Mouse (Mus musculus) CH12.LX (cell line): ENCODE data around the gene Prrg1. TPM values are rescaled to one million over a fixed set of nuclear protein-coding genes. Genes with fewer than 3 reads are reported as not detected.

Experiments
- DNase-seq: peaks from one replicate; pipeline ENCODE4 v3.0.0-alpha.2; 2013; ENCODE audit errors: extremely low read depth
- H3K27ac ChIP-seq: 2 replicates; pipeline ENCODE4 v1.5.1; 2012; ENCODE audit warnings: low read depth, mild to moderate bottlenecking, control low read depth, moderate library complexity; ENCODE audit not compliant: insufficient read depth
- H3K27me3 ChIP-seq: replicated peaks from 2 replicates; pipeline ENCODE3; 2012; ENCODE audit warnings: inconsistent platforms
- H3K36me3 ChIP-seq, 2 experiments: replicated peaks in 1 of 2; 2 replicates each; pipeline versions ENCODE3 to v1.6.1; 2012; ENCODE audit warnings: inconsistent platforms in 1 of 2, low read length in 1 of 2, mild to moderate bottlenecking in 1 of 2, mixed read lengths in 1 of 2, moderate library complexity in 1 of 2; ENCODE audit not compliant: control insufficient read depth in 1 of 2, insufficient read depth in 1 of 2
- H3K4me1 ChIP-seq, 2 experiments: 2 replicates each; pipeline ENCODE4 v1.6.1; 2012; ENCODE audit warnings: inconsistent platforms in 1 of 2, moderate library complexity in 1 of 2; ENCODE audit not compliant: insufficient read depth in 2 of 2, control insufficient read depth in 1 of 2
- H3K4me2 ChIP-seq: 2 replicates; pipeline ENCODE4 v1.6.1; 2012; ENCODE audit warnings: low read depth, mild to moderate bottlenecking, control low read depth; ENCODE audit not compliant: poor library complexity, insufficient read depth, severe bottlenecking
- H3K4me3 ChIP-seq, 3 experiments: fragments of 150-350 bp in 1 of 3; sonication (generic) in 1 of 3; replicated peaks in 1 of 3; 2 replicates each; pipeline versions ENCODE3 to v1.5.1; 2011 to 2012; ENCODE audit warnings: low read depth in 2 of 3, low read length in 2 of 3, mild to moderate bottlenecking in 2 of 3, moderate library complexity in 2 of 3, control low read depth in 1 of 3, improper control_type of control experiment in 1 of 3, inconsistent platforms in 1 of 3, mixed read lengths in 1 of 3; ENCODE audit not compliant: poor library complexity in 1 of 3
- H3K79me2 ChIP-seq: replicated peaks from 2 replicates; pipeline ENCODE4 v1.6.1; 2012; ENCODE audit warnings: mild to moderate bottlenecking, moderate library complexity; ENCODE audit not compliant: control insufficient read depth, poor library complexity, insufficient read depth, severe bottlenecking; ENCODE audit errors: extremely low read depth
- H3K9ac ChIP-seq: 2 replicates; pipeline ENCODE4 v1.6.1; 2012; ENCODE audit warnings: low read depth, mild to moderate bottlenecking, control low read depth, moderate library complexity; ENCODE audit not compliant: insufficient read depth
- H3K9me3 ChIP-seq: replicated peaks from 2 replicates; pipeline ENCODE3; 2012; ENCODE audit warnings: low read length, inconsistent platforms, mixed read lengths
- BHLHE40 ChIP-seq: IDR thresholded peaks from 2 replicates; pipeline ENCODE4 v1.6.1; 2011; ENCODE audit warnings: mild to moderate bottlenecking, low read depth, low read length, improper control_type of control experiment
- CHD1 ChIP-seq: IDR thresholded peaks from 2 replicates; pipeline ENCODE4 v1.6.1; 2012; ENCODE audit warnings: low read depth, low read length, improper control_type of control experiment, inconsistent platforms
- CHD2 ChIP-seq: IDR thresholded peaks from 2 replicates; pipeline ENCODE4 v1.6.1; 2011; ENCODE audit warnings: low read length, improper control_type of control experiment
- CTCF ChIP-seq, 2 experiments: IDR thresholded peaks in 1 of 2; conservative IDR thresholded peaks in 1 of 2; 2 replicates each; pipeline ENCODE4 v1.5.1; 2011 to 2012; ENCODE audit warnings: low read depth in 2 of 2, low read length in 2 of 2, improper control_type of control experiment in 1 of 2, inconsistent platforms in 1 of 2, mild to moderate bottlenecking in 1 of 2, moderate library complexity in 1 of 2
- E2F4 ChIP-seq: IDR thresholded peaks from 2 replicates; pipeline ENCODE4 v1.6.1; 2011; ENCODE audit warnings: low read depth, low read length, improper control_type of control experiment; ENCODE audit not compliant: insufficient replicate concordance
- ELF1 ChIP-seq: IDR thresholded peaks from 2 replicates; pipeline ENCODE4 v1.6.1; 2014; ENCODE audit warnings: low read depth, mild to moderate bottlenecking, inconsistent platforms, low read length, improper control_type of control experiment
- ETS1 ChIP-seq: conservative IDR thresholded peaks from 2 replicates; pipeline ENCODE4 v1.6.1; 2012; ENCODE audit warnings: low read depth, mild to moderate bottlenecking, inconsistent platforms, low read length, improper control_type of control experiment, moderate library complexity
- GABPA ChIP-seq: IDR thresholded peaks from 2 replicates; pipeline ENCODE4 v1.6.1; 2012; ENCODE audit warnings: low read depth, low read length, improper control_type of control experiment, inconsistent platforms; ENCODE audit not compliant: insufficient replicate concordance
- HCFC1 ChIP-seq: IDR thresholded peaks from 2 replicates; pipeline ENCODE4 v1.6.1; 2012; ENCODE audit warnings: low read depth, mild to moderate bottlenecking, inconsistent platforms, low read length, improper control_type of control experiment
- IRF4 ChIP-seq: IDR thresholded peaks from 2 replicates; pipeline ENCODE4 v1.6.1; 2014; ENCODE audit warnings: low read depth, mild to moderate bottlenecking, inconsistent platforms, low read length, improper control_type of control experiment
- JUN ChIP-seq: IDR thresholded peaks from 2 replicates; pipeline ENCODE4 v1.6.1; 2011; ENCODE audit warnings: low read depth, mild to moderate bottlenecking, low read length, improper control_type of control experiment, moderate library complexity; ENCODE audit not compliant: insufficient read depth
- KAT2A ChIP-seq: IDR thresholded peaks from 2 replicates; pipeline ENCODE4 v1.6.1; 2012; ENCODE audit warnings: low read length, improper control_type of control experiment, inconsistent platforms; ENCODE audit not compliant: insufficient replicate concordance
- MAZ ChIP-seq: IDR thresholded peaks from 2 replicates; pipeline ENCODE4 v1.6.1; 2012; ENCODE audit warnings: low read depth, mild to moderate bottlenecking, inconsistent platforms, low read length, improper control_type of control experiment, moderate library complexity
- NRF1 ChIP-seq: IDR thresholded peaks from 2 replicates; pipeline ENCODE4 v1.6.1; 2014; ENCODE audit warnings: low read depth, mild to moderate bottlenecking, inconsistent platforms, low read length, improper control_type of control experiment, moderate library complexity
- PAX5 ChIP-seq: IDR thresholded peaks from 2 replicates; pipeline ENCODE4 v1.6.1; 2012; ENCODE audit warnings: low read length, inconsistent platforms, mixed read lengths
- POLR2AphosphoS2 ChIP-seq: IDR thresholded peaks from 2 replicates; pipeline ENCODE4 v1.6.1; 2011; ENCODE audit warnings: low read depth, low read length, improper control_type of control experiment
- RAD21 ChIP-seq: IDR thresholded peaks from 2 replicates; pipeline ENCODE4 v1.6.1; 2011; ENCODE audit warnings: low read depth, mild to moderate bottlenecking, low read length, improper control_type of control experiment, moderate library complexity
- RCOR1 ChIP-seq: conservative IDR thresholded peaks from 2 replicates; pipeline ENCODE4 v1.6.1; 2012; ENCODE audit warnings: low read depth, mild to moderate bottlenecking, inconsistent platforms, low read length, improper control_type of control experiment
- SIN3A ChIP-seq: IDR thresholded peaks from 2 replicates; pipeline ENCODE4 v1.6.1; 2012; ENCODE audit warnings: low read length, improper control_type of control experiment, inconsistent platforms
- TBP ChIP-seq: conservative IDR thresholded peaks from 2 replicates; pipeline ENCODE4 v1.6.1; 2011; ENCODE audit warnings: low read depth, low read length, improper control_type of control experiment
- TCF12 ChIP-seq: IDR thresholded peaks from 2 replicates; pipeline ENCODE4 v1.6.1; 2014; ENCODE audit warnings: low read depth, mild to moderate bottlenecking, inconsistent platforms, low read length, improper control_type of control experiment
- USF1 ChIP-seq: IDR thresholded peaks from 2 replicates; pipeline ENCODE4 v1.6.1; 2014; ENCODE audit warnings: low read depth, mild to moderate bottlenecking, inconsistent platforms, low read length, improper control_type of control experiment
- USF2 ChIP-seq: conservative IDR thresholded peaks from 2 replicates; pipeline ENCODE4 v1.6.1; 2011; ENCODE audit warnings: low read depth, low read length, improper control_type of control experiment
- ZC3H11A ChIP-seq: IDR thresholded peaks from 2 replicates; pipeline ENCODE4 v1.6.1; 2012; ENCODE audit warnings: low read depth, mild to moderate bottlenecking, inconsistent platforms, low read length, improper control_type of control experiment
- ZNF384 ChIP-seq: IDR thresholded peaks from 2 replicates; pipeline ENCODE4 v1.6.1; 2012; ENCODE audit warnings: low read depth, low read length, improper control_type of control experiment, inconsistent platforms
- dilution Hi-C: fragments of 300-500 bp; cut with MboI; formaldehyde crosslinking; loops from 2 replicates; pipeline ENCODE4 v1.14.3; 2020; ENCODE audit warnings: low sequenced_read_pairs; ENCODE audit not compliant: extremely low pct_unique_long_range_greater_than_20kb, extremely low pct_ligation_motif_present
- in situ Hi-C: fragments of 300-500 bp; cut with MboI; formaldehyde crosslinking; loops from 3 replicates; pipeline ENCODE4 v1.14.3; 2019; ENCODE audit warnings: low sequenced_read_pairs, low pct_ligation_motif_present, low pct_unique_long_range_greater_than_20kb, mixed read lengths
- polyA plus RNA-seq: library from polyadenylated mRNA; unstranded; fragments of >175 nt; gene quantifications from 2 replicates; pipeline ENCODE4 v1.2.1, GENCODE M21; 2012; ENCODE audit warnings: low read depth; ENCODE audit not compliant: insufficient read length
- total RNA-seq, 2 experiments: library from RNA; depleted of rRNA; stranded (reverse); fragments of 300-350 nt in 1 of 2; fragments of >200 nt in 1 of 2; gene quantifications; 2 replicates each; pipeline ENCODE4 v1.2.3; 2012 to 2014

Prrg1 gene
- total and polyA plus RNA-seq, 3 experiments, result not detected

DNA sequence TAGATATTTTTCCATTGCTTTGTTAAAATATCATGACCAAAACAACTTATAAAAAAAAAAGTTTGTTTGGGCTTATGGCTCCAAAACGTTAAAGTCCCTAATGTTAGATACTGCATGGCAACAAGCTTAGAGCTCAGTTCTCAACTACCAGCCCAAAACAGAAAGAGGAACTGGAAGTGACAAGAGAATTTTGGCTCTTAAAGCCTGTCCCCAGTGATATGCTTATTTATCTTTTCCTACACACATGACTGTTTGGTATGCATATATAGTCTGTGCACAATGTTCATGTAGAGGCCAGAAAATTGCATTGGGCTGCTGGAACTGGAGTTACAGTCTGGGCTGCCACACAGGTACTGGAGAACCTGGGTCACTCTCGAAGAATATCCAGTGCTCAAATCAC, 9.4 kb upstream of the Prrg1 start:
- Histone ChIP-seq H3K9me3 (no peaks in the 10 kb centered on the region), H3K4me2 (no peak overlapping the region), H3K27ac (no peak overlapping the region), H3K4me1 (no peaks in the 10 kb centered on the region), H3K79me2 (no peaks in the 10 kb centered on the region), H3K27me3 (no peaks in the 10 kb centered on the region), H3K4me3 (no peak overlapping the region), H3K9ac (no peak overlapping the region), H3K36me3 (no peaks in the 10 kb centered on the region)
- DNase-seq, result no peak
- no peak for TF ChIP-seq SIN3A
- no peak for TF ChIP-seq ZC3H11A
- TF ChIP-seq RCOR1, result no peak
- TF ChIP-seq CTCF (conservative IDR thresholded peaks at IDR 0.05 in 1 of 2, IDR thresholded peaks at IDR 0.05 in 1 of 2; ENCODE audit: low read depth in 2 of 2, low read length in 2 of 2), result no peak
- no peak for TF ChIP-seq USF2
- no peak for TF ChIP-seq BHLHE40
- no peak for TF ChIP-seq ETS1
- TF ChIP-seq CHD1, result no peak
- no peak for TF ChIP-seq IRF4
- TF ChIP-seq USF1, result no peak
- no peak for TF ChIP-seq TBP
- TF ChIP-seq GABPA, result no peak
- no peak for TF ChIP-seq NRF1
- dilution Hi-C loops (no loop called here), in situ Hi-C loops (no loop called here)

DNA sequence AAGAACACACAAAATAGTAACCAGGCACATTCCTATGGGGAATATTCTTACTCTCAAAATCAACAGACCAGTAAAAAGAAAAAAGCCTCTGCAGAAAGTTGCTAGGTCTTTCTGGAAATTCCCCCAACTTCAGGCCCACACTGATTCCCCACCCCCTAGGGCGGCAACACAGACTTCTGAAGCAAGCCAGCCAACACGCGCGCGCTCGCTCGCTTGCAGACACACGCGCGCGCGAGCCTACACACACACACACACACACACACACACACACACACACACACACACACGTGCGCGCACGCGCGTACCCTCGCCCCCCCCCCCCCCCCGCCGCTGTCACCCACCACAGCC, 868 bp downstream of the Prrg1 start:
- dilution Hi-C loops (no loop called here), in situ Hi-C loops (no loop called here)
- H3K79me2 ChIP-seq, result no peaks in the 10 kb centered on the region
- no peak for DNase-seq
- H3K36me3 ChIP-seq, result no peaks in the 10 kb centered on the region
- TF ChIP-seq ELF1 (no peak), ETS1 (no peak), PAX5 (no peak), KAT2A (no peak), HCFC1 (no peak)
- peaks cover 8% of the 10 kb centered on the region for H3K9me3 ChIP-seq
- H3K9ac ChIP-seq, result no peak overlapping the region
- no peaks in the 10 kb centered on the region for H3K4me1 ChIP-seq
- no peaks in the 10 kb centered on the region for H3K27me3 ChIP-seq
- H3K4me2 ChIP-seq, result no peak overlapping the region
- no peak overlapping the region for H3K27ac ChIP-seq
- H3K4me3 ChIP-seq, result no peak overlapping the region

DNA sequence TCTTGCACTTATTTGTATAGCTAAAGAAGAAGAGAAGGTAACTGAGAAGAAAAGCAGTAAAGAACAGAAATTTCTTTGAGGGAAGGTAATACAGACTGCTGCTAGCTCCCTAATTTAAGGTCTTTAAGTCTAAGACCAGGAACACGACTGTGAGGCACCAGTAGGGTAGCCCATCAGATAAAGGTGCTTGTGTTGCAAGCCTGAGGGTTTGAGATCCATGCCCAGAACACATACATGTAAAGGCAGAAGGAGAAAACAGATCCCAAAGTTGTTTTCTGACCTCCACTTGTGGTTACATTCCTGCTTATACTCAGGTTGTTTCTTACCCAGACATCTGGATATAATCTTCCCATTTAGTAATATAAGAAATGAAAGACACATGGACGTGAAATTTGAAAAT, 20.2 kb downstream of the Prrg1 start:
- Histone ChIP-seq H3K4me3 (no peak overlapping the region), H3K4me1 (no peaks in the 10 kb centered on the region), H3K9ac (no peak overlapping the region), H3K4me2 (no peak overlapping the region), H3K36me3 (no peaks in the 10 kb centered on the region), H3K27ac (no peak overlapping the region), H3K79me2 (no peaks in the 10 kb centered on the region), H3K27me3 (no peaks in the 10 kb centered on the region), H3K9me3 (no peaks in the 10 kb centered on the region)
- dilution Hi-C loops, result no loop called here
- no peak for DNase-seq
- in situ Hi-C loops, result no loop called here
- TF ChIP-seq IRF4 (no peak), CHD2 (no peak), TBP (no peak), GABPA (no peak), NRF1 (no peak), MAZ (no peak), TCF12 (no peak), JUN (no peak), ZC3H11A (no peak), SIN3A (no peak), E2F4 (no peak), ZNF384 (no peak), KAT2A (no peak), RAD21 (no peak), POLR2AphosphoS2 (no peak)
